Mouse (Mus musculus) layer of hippocampus, postnatal 10 days (tissue): ENCODE results near the gene Trim59. TPM values are rescaled to one million over a fixed set of nuclear protein-coding genes. Genes with fewer than 3 reads are reported as not detected.
"Not testable (repeated sequence)": the region's sequence is repeated elsewhere in the genome, so short reads cannot be mapped to it uniquely, and the experiment has no call there.

ENCODE experiments used
- DNase-seq, 2 experiments: peaks; one replicate each; pipeline ENCODE4 v3.0.0; 2021; ENCODE audit warnings: low spot score in 2 of 2
- long read RNA-seq: library from polyadenylated mRNA; stranded (forward); transcript quantifications from one replicate; pipeline ENCODE4 v2.0.0, GENCODE M21; 2023
- total RNA-seq, 2 experiments: library from RNA; stranded (reverse); gene quantifications; 2 replicates each; pipeline ENCODE4 v1.2.3; 2021

Trim59 gene
- 1 to 10 TPM; 8.6 to 8.7 TPM for total RNA-seq
- long read RNA-seq, partial matches to known transcripts: 0 of 2 reads
- long read RNA-seq, other reads (novel, unspliced or antisense): 2 of 2 reads

DNA sequence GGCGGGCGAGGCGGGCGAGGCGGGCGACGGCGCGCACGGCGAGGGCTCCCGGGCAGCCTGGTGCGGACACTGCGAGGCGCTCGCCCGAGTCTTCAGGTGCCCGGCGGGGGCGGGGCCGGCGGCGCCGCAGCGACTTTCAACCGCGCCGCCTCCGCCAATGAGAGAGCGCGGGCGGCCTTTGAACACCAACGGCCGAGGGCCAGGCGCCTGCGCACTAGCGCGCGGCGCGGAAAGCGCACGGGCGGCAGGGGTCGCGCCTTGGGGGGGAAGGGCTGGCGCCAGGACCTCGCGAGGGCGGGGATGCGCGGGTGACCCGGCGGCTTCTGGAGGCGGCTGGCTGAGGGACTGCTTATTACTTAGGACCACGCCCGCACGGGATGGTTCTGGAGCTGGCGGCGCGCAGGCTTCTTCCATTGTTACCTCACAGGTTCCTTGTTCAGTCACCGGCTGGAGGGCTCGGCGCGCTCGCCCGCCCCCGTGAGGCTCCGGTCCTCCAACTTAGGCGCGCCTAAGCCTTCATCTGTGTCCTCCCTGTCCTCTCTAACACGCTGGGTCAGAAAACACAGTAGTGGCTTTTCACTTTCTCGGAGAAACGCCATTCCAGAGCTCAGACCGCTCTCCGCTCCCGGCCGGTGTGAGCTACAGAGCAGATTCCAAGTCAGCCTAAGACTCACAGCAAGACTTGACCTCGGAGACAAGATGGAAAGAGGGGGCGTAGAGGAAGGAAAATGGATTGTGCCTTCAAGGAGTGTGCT lies at the start of gene Trim59:
Gene Trim59, minus strand, starts transcription at position 111 of the 755 bp plus-strand sequence.
- DNase-seq: peak; percentile 77 to 89

DNA sequence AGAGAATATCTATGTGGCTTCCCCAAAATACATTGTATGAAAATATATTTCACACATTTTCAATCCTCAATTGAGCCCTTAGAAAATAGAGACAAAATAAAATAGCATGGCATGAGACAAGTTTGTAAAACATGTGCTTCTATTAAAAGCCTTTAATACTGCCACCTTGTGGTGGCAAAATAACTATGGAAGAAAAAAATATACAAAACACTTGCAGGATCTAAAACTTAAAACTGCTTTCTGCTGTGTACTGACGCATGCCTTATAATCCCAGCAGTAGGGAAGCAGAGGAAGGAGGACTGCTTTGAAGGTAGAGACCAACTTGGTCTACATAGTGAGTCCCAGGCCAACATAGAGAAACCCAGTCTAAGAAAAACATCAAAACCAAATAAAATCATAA lies 19.4 kb upstream of the Trim59 start:
- no peak for DNase-seq

DNA sequence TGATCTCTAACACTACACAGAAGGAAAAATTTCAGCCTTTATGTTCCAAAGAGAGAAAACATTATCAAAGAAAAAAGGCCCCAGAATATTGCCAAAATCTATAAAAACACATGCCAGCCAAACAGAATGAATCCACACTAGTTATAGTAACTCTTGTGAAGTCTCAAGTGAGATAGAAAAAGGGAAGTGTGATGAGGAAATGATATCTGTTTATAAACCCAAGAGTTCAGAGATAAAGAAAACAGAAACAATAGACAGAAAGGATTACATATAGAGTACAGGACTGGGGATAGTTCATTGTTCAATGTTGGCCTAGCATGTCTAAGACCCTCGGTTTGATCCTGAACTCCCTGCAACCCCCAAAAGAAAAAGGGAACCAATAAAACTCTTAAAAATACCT lies 18.2 kb upstream of the Trim59 start:
- no peak for DNase-seq

DNA sequence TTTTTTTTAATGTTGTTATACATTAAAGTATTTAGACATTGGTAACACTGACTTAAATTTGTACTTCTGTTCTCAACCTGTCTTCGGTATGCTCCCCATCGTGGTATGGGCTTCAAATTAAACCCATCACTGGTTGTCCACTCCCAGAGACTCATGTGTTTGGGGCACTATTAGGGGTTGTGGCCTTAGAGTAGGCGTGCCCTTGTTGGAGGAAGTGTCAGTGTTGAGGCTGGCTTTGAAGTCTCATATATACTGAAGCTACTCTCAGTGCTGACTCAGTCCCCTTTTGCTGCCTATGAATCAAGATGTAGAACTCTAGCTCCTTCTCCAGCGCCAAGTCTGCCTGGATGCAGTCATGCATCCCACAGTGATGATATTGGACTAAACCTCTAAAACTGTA lies 16.1 kb upstream of the Trim59 start:
- DNase-seq: no peak

DNA sequence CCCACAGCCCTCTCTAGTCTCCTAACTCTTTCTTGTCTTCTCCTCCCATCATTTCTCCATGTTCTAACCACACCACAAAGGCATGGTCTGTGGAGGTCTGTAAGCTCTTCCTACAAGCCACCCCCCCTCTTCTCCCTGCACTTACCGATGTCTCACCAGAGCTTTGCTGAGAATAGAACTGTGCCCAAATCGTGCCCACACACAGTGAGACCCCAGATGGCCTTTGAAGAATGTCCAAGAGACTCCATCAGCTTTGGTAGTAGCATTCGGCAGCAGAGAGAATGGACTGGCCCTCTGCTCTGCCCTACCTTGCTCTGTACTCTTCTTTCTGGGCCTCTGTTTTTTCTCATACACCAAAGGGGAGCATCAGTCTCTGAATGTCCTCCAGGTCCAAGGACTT lies 11.3 kb upstream of the Trim59 start:
- no peak for DNase-seq

DNA sequence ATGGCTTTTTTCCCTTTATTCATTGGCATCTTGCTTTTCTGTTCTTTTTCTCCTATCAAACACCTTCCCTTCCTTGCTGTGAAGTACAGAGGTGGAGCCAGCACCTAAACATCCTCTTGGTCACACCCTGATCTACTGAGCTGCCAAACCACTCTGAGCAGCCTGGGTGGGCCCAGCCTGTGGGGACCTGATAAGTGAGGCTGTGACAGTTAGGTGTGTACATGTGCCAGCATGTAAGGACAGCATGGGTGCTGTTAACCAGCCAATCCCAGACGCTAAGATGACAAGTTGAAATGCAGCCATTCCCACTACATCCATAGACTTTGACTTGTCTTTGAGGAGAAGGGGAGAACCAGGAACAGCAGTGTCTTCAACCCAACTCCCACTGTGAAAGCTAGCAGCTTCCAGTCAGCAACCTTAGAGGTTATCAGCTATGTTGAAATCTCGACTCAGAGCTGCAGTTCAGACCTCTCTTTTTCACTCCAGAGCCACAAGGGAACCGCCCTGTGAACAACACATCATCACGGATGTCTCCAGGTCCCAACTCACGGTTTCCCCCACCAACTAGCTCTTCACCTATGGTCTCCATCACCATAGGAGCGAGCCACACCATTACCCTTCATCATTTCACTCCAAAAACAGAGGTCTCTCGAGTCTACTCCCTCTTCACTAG lies 10.3 kb upstream of the Trim59 start:
- no peak for DNase-seq

DNA sequence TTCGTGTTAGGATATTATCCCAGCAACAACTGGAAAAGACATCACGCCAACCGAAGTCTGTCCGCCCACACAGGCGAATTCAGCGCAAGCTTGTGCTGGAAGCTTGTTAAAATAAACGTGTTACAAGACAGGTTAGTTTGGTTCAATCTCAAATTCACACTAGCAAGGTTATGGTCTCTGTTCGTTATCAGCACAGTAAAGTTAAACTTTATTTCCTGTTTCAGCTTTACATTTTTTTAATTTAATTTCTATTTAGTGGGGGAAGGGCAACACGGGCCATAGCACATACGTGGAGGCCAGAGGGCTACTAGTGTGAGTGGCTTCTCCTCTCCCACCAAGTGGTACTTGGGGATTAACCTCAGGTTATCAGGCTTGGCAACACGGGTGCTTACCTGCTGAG lies 7.3 kb upstream of the Trim59 start:
- no peak for DNase-seq

DNA sequence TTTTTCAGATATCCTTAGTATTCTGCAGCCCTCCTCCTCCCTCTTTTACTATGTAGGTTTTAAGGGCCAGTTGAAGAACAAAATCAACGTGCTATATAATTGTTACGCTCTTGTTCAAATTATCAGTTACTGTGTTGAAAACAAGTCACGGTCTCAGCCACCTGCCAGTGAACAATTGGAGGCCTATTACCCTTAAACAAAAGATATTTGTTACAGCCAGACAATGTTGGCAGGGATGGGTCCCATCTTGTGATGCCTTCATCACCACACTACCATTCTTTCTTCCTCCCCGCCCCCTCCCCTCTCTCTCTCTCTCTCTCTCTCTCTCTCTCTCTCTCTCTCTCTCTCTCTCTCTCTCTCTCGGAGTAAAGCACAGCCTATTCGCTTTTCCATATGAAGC lies 4.5 kb upstream of the Trim59 start:
- DNase-seq: no peak

DNA sequence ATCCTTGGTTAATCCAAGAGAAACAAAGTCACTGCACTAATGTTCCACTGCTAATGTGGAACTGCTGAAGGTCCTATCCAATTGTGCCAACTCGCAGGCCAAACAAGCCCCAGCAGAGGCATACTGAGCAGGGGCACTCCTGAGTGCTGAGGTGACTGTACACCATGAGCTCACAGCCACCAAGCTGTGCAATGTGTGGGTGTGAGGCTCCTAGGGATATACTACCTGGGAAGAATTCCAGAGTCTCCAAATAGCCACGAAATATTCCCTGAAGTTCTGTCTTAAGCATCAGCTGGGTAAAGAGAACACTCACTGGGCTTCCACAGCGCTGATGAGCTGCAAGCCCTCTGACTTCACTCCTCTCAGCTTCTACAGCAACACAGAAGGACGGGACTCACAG lies 3.1 kb upstream of the Trim59 start:
- DNase-seq: no peak

DNA sequence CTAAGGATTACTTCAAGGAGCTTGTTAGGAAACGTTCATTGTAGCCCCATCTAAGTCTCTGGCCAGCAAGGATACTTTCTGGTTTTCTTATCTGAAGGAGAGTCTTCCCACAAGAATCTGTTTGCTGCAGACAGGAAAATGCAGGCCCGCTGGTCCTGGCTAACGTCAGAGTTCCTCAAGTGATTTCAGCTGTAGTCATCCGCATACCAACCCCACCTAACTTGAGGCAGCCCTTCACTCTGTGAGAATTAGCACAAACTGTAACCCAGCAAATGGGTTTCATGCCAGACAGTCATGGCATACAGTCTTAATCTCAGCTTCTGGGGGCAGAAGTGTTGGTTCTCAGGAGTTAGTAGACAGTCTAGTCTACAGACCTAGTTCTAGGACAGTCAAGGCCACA lies 2.0 kb upstream of the Trim59 start:
- DNase-seq: no peak

DNA sequence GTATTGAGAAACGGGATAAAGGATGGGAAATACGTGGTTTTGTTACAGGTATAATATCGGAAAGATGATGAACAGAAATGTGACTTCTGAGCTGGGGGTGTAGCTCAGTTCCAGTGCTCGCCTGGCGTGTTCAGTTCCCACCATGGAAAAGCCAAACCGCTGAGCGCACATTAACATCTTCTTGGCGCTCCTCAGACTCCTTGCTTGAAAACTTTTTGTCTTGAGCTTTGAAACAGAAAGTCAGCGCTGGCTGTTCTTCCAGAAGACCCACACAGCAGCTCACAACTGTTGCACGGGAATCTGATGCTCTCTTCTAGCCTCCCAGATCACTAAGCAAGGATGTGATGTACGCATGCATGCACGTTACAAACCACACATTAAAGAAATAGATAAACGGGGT lies 1.2 kb upstream of the Trim59 start:
- DNase-seq: no peak

DNA sequence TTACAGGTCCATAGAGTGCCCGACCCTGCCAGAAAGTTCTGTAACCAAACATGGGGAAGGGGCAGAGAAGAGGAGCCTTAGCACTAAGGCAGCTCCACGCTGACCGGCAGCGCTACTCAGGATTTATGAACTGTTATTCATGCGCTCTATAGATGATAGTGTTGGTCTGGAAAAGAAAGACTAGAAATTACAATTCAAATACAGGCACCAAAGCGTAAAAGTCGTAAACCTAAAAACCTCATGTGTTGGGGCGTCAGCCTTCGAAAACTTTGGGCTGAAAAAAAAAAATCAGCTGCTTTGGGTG lies 797 bp upstream of the Trim59 start:
- DNase-seq: no peak

DNA sequence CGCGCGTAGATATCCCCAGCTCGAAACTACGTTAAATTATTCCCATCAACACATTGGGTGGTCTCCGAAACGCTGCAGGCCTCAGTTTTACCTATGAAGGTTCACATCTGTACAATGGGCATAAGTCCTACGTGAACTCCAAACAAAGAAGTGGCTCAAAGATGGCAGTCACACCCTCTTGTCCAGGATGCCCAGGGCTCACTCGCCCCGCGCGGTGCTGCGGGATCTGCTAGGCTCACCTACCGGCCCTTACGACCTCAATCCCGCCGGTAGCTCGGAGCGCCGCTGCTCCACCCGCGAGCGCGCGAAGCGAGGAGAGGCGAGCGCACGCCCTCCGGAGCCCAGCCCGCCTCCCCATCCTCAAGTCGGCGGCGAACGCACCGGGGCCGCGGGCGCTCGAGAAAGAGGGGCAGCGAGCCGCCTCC lies 376 bp downstream of the Trim59 start:
- no peak for DNase-seq

DNA sequence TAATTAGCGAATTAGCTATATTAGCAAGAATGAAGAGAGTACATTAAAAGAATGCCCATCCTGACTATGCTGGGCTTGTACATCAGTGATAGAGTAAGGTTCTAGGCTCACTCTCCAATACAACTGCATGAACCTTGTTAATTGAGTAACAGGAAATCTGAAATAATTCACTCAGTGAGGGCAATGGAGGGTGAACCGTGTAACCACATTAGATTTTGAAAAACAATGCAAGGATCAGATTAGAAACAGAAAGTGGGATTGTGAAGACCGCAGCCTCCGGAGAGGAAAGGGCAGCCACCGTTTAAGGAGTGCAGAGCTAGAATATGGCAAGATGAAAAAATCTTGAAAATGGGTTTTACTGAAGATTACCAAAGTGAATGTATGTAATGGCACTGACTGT lies 3.3 kb downstream of the Trim59 start:
- no peak for DNase-seq

DNA sequence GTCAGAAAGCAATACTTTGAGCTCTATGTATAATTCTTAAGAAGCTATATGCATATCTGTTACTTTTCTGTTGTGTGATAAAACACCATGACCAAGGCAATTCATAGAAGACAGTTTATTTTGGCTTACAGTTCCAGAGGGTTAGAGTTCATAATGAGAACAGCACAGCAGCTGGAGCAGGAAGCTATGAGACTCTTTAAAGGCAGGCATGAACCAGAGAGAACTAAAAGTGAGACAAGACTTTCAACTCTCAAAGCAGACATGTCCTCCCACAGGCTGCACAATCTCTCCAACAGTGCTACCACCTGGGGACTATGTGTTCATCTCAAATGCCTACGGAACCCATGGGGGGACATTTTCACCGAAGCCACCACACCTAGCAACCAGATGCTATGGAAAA lies 4.5 kb downstream of the Trim59 start:
- no peak for DNase-seq

DNA sequence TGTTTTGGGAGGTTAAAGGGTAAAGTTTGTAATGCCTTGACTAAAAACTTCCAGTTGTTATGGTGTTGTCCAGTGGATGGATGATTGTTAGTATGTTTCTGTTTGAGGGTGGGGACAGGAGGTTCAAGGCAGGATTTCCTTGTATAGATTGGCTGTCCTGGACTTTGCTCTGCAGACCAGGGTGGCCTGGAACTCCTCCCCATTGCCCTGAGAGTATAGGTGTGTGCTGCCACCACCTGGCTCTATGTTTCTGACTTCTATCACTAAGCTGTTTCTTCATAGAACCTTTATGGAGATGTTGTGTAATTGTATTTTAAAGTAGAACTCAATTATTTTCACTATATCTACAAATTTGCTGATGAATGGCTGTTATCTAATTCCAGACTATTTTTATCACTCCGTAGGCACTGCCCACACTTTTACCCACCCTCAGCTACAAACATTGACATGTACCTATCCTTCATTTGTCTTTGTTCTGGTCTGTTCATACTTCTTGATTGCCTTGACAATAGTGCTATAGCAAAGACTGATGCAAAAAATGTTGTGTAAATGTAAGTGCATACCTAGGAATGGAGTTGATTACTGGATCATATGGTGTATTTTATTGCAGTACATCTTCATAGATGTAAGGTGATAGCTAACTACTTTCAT lies 18.3 kb downstream of the Trim59 start:
- no peak for DNase-seq

DNA sequence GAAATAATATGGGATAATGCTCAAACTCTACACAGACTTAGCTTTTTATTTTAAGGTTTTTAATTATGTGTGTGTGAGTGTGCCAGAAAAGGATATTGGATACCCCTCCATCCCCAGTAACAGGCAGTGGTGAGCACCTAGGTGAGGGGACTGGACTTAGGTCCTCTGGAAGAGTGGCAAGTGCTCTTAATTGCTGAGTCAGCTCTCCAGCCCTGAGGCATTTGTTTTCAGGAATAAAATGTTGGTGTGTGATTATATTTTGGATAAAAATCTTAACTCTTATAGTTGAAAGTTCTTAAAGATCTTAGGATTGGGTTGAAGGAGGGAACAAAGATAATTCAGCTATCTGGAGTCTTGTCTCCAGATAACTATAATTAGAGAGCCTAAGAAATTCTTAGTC lies 23.8 kb downstream of the Trim59 start:
- DNase-seq: no peak

DNA sequence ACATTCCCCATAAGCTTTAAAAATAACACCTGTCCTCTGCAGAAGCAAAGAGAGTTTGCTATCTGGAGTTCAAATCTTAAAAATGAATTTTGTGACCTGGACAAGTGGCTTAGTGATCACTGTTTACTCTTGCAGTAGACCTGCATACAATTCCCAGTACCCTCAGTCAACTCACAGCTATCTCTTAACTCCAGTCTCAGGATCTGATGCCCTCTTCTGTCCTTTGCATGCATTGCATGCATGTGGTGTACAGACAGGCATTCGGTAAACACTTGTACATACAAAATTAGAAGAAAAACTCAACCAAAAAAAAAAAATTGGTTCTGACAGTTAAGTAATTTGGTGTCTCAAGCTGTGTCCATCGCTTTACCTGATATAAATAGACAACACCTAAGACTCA lies 24.3 kb downstream of the Trim59 start:
- DNase-seq: no peak

DNA sequence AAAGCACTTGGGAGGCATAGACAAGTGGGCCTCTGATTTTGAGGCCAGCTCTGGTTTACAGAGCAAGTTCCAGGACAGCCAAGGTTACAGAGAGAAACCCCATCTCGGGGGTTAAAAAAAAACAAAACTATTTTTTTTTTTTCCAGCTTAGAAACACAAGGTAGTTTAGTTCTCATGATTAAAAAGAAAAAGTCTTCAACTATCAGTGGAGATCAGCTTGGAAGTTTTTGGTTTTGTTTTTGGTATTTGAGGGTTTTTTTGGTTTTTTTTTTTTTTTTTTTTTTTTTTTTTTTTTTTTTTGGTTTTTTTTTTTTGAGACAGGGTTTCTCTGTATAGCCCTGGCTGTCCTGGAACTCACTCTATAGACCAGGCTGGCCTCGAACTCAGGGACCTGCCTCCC lies 25.9 kb downstream of the Trim59 start:
- not testable (repeated sequence) for DNase-seq

DNA sequence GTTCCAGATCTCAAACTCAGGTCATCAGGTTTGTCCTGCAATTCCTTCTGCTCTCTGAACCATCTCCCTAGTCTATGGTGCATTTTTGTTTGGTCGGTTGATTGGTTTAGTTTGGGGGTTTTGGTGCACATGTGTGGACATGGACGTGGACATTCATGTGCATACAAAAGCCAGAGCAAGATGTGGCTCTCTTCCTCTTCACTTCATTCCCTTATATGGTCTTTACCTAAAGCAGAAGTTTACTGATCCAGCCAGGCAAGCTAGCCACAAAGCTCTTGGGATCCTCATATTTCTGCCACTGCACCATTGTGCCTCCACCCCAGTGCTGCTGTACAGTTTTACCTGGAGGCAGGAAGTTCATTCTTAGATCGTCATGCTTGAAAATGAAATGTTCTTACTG lies 27.4 kb downstream of the Trim59 start:
- DNase-seq: no peak

DNA sequence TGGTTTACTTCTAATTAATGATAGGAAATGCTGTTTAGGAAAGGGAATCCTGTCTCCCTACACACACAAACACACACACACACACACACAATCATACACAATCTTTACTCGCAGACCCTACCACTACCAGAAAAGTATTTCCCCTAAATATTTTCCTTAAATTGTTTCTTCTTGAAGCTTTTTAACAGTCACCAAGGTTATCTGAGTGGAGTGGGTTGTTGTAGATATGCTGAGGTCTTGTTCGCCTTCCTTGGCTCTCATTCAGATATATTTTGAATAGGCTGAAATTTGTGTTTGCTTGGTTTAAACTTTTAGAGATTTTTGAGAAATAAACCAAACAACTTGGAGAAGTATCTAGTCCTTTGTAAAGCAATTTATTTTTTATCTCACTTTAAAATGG lies 35.7 kb downstream of the Trim59 start:
- DNase-seq: no peak

DNA sequence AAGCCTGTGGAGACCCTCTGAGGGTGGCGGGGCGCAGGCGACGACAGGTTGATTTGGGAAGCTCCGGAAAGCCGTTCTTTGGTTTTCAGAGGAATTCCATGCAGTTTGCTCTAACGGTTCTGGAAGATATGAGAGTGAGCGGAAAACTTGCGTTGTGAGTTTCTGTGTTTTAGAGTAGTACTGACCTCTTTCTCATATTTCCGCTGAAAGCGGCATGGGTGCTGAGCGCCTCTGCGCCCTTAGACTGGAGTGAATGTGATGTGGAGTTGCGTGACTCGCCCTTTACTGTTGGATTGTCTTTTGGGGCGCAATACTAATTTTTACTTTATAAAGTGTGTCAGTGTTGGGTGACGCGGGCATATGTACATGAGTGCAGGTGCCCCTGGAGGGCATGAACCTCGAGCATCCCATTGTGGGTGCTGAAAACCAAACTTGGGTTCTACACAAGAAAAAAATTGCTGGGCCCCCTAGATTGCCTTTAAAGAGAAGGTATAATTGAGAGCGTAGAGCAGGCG lies 38.3 kb downstream of the Trim59 start:
- no peak for DNase-seq
